Comparison of ENCODE assay signal across 10 mouse cellular contexts in genomic region chr8:56293480-56293879, GRCm38 (mm10). TPM values are rescaled to one million over a fixed set of nuclear protein-coding genes. Genes with fewer than 3 reads are reported as not detected.
A peak's percentile ranks its signal among the peaks of the same experiment; 100 is the strongest.
DNase-seq lines count a peak whose midpoint lies in the region; ATAC-seq lines count a peak whose summit lies in the region.
"Had no signal": no experiment of that assay in that cellular context is flagged by ENCODE, and none has a peak within 500 bp of the region (broad histone marks: within the 10 kb centered on the region; RNA-seq: fewer than 3 reads in every experiment).

No protein-coding gene starts in this region.

- no peaks in the 10 kb centered on the region for H3K27me3 ChIP-seq in forebrain, embryonic 15.5 days
- H3K27me3 ChIP-seq: CH12.LX had no signal

- DNase-seq in heart, adult 18-20 months = peak; percentile 37 to 42
- no peak for DNase-seq in heart, adult 8-10 months (ENCODE audit: low spot score)
- DNase-seq in adrenal gland, postnatal 14 days = peak; percentile 48
- peak; percentile 11 to 24 for DNase-seq in kidney, postnatal 4 days
- DNase-seq in neural tube, embryonic 10.5 days (ENCODE audit: extremely low spot score, low spot score) = peak; percentile 59
- no peak for DNase-seq in gastrocnemius, adult 8-10 months (ENCODE audit: low spot score in 2 of 2)

- peak overlapping the region; percentile 81 for H3K4me2 ChIP-seq in forebrain, embryonic 15.5 days (replicated peaks)

- ATAC-seq in forebrain, embryonic 15.5 days (replicated peaks) = peak; percentile 46
- no peak for ATAC-seq in frontal cortex, adult (ENCODE audit: low TSS enrichment)

- H3K27ac ChIP-seq in forebrain, embryonic 15.5 days (replicated peaks) = no peak overlapping the region

- H3K36me3 ChIP-seq in forebrain, embryonic 15.5 days = no peaks in the 10 kb centered on the region

- no peak overlapping the region for H3K9ac ChIP-seq in forebrain, embryonic 15.5 days (replicated peaks)

- 1% methylated on average over 8 of the region's 8 CpGs for WGBS in forebrain, embryonic 15.5 days

- H3K4me1 ChIP-seq in forebrain, embryonic 15.5 days = peaks cover 16% of the 10 kb centered on the region

- no peak overlapping the region for H3K4me3 ChIP-seq in forebrain, embryonic 15.5 days
- H3K4me3 ChIP-seq: myocyte had no signal

- H3K9me3 ChIP-seq in forebrain, embryonic 15.5 days = no peaks in the 10 kb centered on the region

RNA-seq across cellular contexts. Expression of gene Hpgd, which starts 0.9 kb away (rescaled TPM):
- 1 to 10 TPM; 5.9 to 6.8 TPM for total RNA-seq in heart, adult 18-20 months (2021)
- total RNA-seq in heart, adult 8-10 months (2022) = 1 to 10 TPM; 5.8 to 8.1 (median 6.5) TPM
- total RNA-seq in adrenal gland, postnatal 14 days (2021) = 6.7 and 12.9 TPM in 2 replicates
- polyA plus RNA-seq in forebrain, embryonic 15.5 days (2015; fragmentation: Nextera tagmentation; extraction: Ambion mirVana) = 3.9 and 4.6 TPM in 2 replicates
- 1 to 10 TPM in 3 of 4 experiments, under 1 TPM in 1; 0.99 to 1.9 (median 1.5) TPM for total RNA-seq in gastrocnemius, adult 8-10 months (2022)
- total RNA-seq: CH12.LX had no signal

Comparison
In these comparisons a context has a peak if more than half of its experiments do, and no peak if none do; other contexts are left out.
1. DNase-seq: peak in heart, adult 18-20 months (2 of 2), adrenal gland, postnatal 14 days (single experiment), kidney, postnatal 4 days (2 of 2) and neural tube, embryonic 10.5 days (single experiment); none in heart, adult 8-10 months (single experiment) and gastrocnemius, adult 8-10 months (0 of 2).